Mouse (Mus musculus): ENCODE data around the gene Smr2.
"Not testable (repeated sequence)": the region's sequence is repeated elsewhere in the genome, so short reads cannot be mapped to it uniquely, and the experiment has no call there.

Smr2 gene

DNA sequence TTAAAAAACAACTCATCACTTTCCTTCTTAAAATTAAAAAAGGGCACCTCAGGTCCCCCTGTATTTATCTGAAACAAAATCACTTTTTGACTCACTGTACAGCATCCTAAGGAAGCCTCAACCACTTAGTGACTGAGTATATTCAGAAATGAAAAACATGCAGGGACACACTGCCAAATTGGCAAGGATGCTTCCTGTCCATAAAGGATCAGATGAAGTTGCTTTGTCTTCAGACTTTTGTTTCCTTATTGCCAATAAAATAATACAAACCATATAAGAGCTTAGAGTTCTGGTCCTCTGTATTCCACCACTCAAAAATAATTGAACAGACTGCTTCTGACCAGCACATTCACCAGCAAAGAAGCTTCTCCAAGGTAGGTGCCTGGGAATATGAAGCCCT lies at the start of gene Smr2:
Gene Smr2, plus strand, starts transcription at position 301 of the 400 bp plus-strand sequence.
- DNase-seq (ENCODE audit: low read depth, low spot score), result not testable (repeated sequence)

DNA sequence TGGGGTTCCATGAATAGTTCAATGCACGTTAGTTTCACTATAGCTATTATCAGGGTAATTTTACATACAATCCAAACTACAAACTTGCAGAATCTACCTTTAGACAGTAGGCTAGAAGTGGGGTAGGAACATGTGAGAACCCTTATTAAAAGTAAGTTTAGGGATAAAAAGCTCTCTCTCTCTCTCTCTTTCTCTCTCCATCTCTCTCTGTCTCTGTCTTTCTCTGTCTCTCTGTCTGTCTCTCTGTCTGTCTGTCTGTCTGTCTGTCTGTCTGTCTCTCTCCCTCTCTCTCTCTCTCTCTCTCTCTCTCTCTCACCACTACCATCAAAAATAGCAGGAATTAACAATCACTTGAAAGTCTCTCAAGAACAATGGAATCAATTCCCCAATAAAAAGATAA lies 25.1 kb downstream of the Smr2 start, which contains the start of gene Gm11116:
Gene Gm11116, minus strand, starts transcription at position 101 of the 400 bp plus-strand sequence.
- DNase-seq (ENCODE audit: low read depth, low spot score), result no peak

DNA sequence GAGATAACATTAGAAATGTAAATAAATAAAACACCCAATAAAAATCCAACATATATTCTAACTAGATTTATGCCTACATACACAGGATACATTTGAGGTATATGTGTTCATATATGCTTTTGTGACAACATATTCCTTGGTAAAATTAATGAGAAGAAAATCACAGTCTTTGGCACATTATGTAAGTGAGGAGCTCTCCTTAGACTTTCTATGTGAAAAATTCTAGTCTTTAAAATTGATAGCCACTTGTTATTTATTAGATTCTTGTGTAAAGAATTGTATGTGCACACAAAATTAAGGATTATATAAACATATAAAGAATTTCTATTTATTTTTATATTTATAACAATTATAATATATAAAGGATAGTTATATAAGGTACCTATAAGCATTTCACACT lies 67.6 kb downstream of the Smr2 start, which contains the start of gene Gm11115:
Gene Gm11115, minus strand, starts transcription at position 101 of the 400 bp plus-strand sequence.
- no peak for DNase-seq (ENCODE audit: low read depth, low spot score)

All from WW6 (cell line).